Mouse (Mus musculus): ENCODE data around the gene C1ra. TPM values are rescaled to one million over a fixed set of nuclear protein-coding genes. Genes with fewer than 3 reads are reported as not detected.
"Not testable (repeated sequence)": the region's sequence is repeated elsewhere in the genome, so short reads cannot be mapped to it uniquely, and the experiment has no call there.

The C1ra gene
- polyA plus RNA-seq (2014; fragmentation: Nextera tagmentation; extraction: Ambion mirVana), result 0.08 and 0.20 TPM in 2 replicates

GRCm38 (mm10) chr6:124512355-124512836 lies at the start of gene C1ra:
C1ra (plus strand) TSS chr6:124512405.
- no peaks in the 10 kb centered on the region for H3K36me3 ChIP-seq (ENCODE audit: control insufficient read depth, insufficient read depth, low read length)
- H3K4me2 ChIP-seq (replicated peaks; ENCODE audit: low read depth, low read length), result no peak within 1 kb of the TSS
- no peaks in the 10 kb centered on the region for H3K9me3 ChIP-seq (ENCODE audit: control insufficient read depth, low read length)
- H3K9ac ChIP-seq (ENCODE audit: low read depth, low read length), result no peak within 1 kb of the TSS
- H3K4me3 ChIP-seq (ENCODE audit: low read depth, low read length), result no peak within 1 kb of the TSS
- H3K27ac ChIP-seq (ENCODE audit: low read depth, low read length), result no peak within 1 kb of the TSS
- H3K4me1 ChIP-seq (replicated peaks; ENCODE audit: control insufficient read depth, insufficient read depth, low read length), result no peaks in the 10 kb centered on the region
- DNase-seq (ENCODE audit: low spot score), result peak; percentile 67
- no peaks in the 10 kb centered on the region for H3K27me3 ChIP-seq (ENCODE audit: control insufficient read depth, insufficient read depth, low read length)
- no peak for ATAC-seq (ENCODE audit: low FRiP score)
- WGBS, result 9% methylated on average over 6 of the region's 6 CpGs

GRCm38 (mm10) chr6:124463881-124464291 lies 48.3 kb upstream of the C1ra start:
- no peaks in the 10 kb centered on the region for H3K27me3 ChIP-seq (ENCODE audit: control insufficient read depth, insufficient read depth, low read length)
- no peaks in the 10 kb centered on the region; the same call in 1 of the 2 replicates for H3K4me1 ChIP-seq (replicated peaks; ENCODE audit: control insufficient read depth, insufficient read depth, low read length)
- H3K9me3 ChIP-seq (ENCODE audit: control insufficient read depth, low read length), result no peaks in the 10 kb centered on the region
- DNase-seq (ENCODE audit: low spot score) (no peak), ATAC-seq (ENCODE audit: low FRiP score) (peak; percentile 41)
- H3K9ac ChIP-seq (ENCODE audit: low read depth, low read length), result peak overlapping the region; percentile 71
- H3K36me3 ChIP-seq (ENCODE audit: control insufficient read depth, insufficient read depth, low read length), result no peaks in the 10 kb centered on the region
- peak overlapping the region; percentile 73 for H3K4me2 ChIP-seq (replicated peaks; ENCODE audit: low read depth, low read length)
- whole genome bisulfite sequencing, result 27% methylated on average over 8 of the region's 8 CpGs
- peak overlapping the region; percentile 45 for H3K4me3 ChIP-seq (ENCODE audit: low read depth, low read length)
- H3K27ac ChIP-seq (ENCODE audit: low read depth, low read length), result no peak overlapping the region

- H3K27ac ChIP-seq (ENCODE audit: low read depth, low read length), result no peak within 1 kb of the TSS
- H3K27me3 ChIP-seq (ENCODE audit: control insufficient read depth, insufficient read depth, low read length), result no peaks in the 10 kb centered on the region
- peak within 1 kb of the TSS; percentile 73 for H3K4me2 ChIP-seq (replicated peaks; ENCODE audit: low read depth, low read length)
- H3K9ac ChIP-seq (ENCODE audit: low read depth, low read length), result peak within 1 kb of the TSS; percentile 71
- ATAC-seq (ENCODE audit: low FRiP score) (peak; percentile 96), DNase-seq (ENCODE audit: low spot score) (peak; percentile 90)
- WGBS, result 6% methylated on average over 27 of the region's 27 CpGs
- no peaks in the 10 kb centered on the region; the same call in 1 of the 2 replicates for H3K4me1 ChIP-seq (replicated peaks; ENCODE audit: control insufficient read depth, insufficient read depth, low read length)
- peak within 1 kb of the TSS; percentile 45 for H3K4me3 ChIP-seq (ENCODE audit: low read depth, low read length)
- H3K9me3 ChIP-seq (ENCODE audit: control insufficient read depth, low read length), result no peaks in the 10 kb centered on the region
- H3K36me3 ChIP-seq (ENCODE audit: control insufficient read depth, insufficient read depth, low read length), result no peaks in the 10 kb centered on the region
Observed at GRCm38 (mm10) chr6:124464305-124465271, 47.6 kb upstream of the C1ra start, which contains the start of gene Clstn3. Clstn3 (minus strand) TSS chr6:124464794.

- no peak for DNase-seq (ENCODE audit: low spot score)
- Histone ChIP-seq H3K36me3 (ENCODE audit: control insufficient read depth, insufficient read depth, low read length) (no peaks in the 10 kb centered on the region), H3K4me1 (replicated peaks; ENCODE audit: control insufficient read depth, insufficient read depth, low read length) (no peaks in the 10 kb centered on the region; the same call in 1 of the 2 replicates), H3K9ac (ENCODE audit: low read depth, low read length) (peak overlapping the region; percentile 71), H3K4me2 (replicated peaks; ENCODE audit: low read depth, low read length) (peak overlapping the region; percentile 73), H3K27ac (ENCODE audit: low read depth, low read length) (no peak overlapping the region), H3K27me3 (ENCODE audit: control insufficient read depth, insufficient read depth, low read length) (no peaks in the 10 kb centered on the region), H3K4me3 (ENCODE audit: low read depth, low read length) (peak overlapping the region; percentile 45), H3K9me3 (ENCODE audit: control insufficient read depth, low read length) (no peaks in the 10 kb centered on the region)
- WGBS, result 40% methylated on average over 6 of the region's 6 CpGs
- ATAC-seq (ENCODE audit: low FRiP score), result no peak
Observed at GRCm38 (mm10) chr6:124465299-124465698, 46.9 kb upstream of the C1ra start.

GRCm38 (mm10) chr6:124465729-124466128 lies 46.5 kb upstream of the C1ra start:
- Histone ChIP-seq H3K4me3 (ENCODE audit: low read depth, low read length) (no peak overlapping the region), H3K9me3 (ENCODE audit: control insufficient read depth, low read length) (no peaks in the 10 kb centered on the region), H3K9ac (ENCODE audit: low read depth, low read length) (no peak overlapping the region), H3K4me2 (replicated peaks; ENCODE audit: low read depth, low read length) (no peak overlapping the region; the same call in 1 of the 2 replicates), H3K4me1 (replicated peaks; ENCODE audit: control insufficient read depth, insufficient read depth, low read length) (no peaks in the 10 kb centered on the region; the same call in 1 of the 2 replicates), H3K27me3 (ENCODE audit: control insufficient read depth, insufficient read depth, low read length) (no peaks in the 10 kb centered on the region), H3K27ac (ENCODE audit: low read depth, low read length) (no peak overlapping the region), H3K36me3 (ENCODE audit: control insufficient read depth, insufficient read depth, low read length) (no peaks in the 10 kb centered on the region)
- DNase-seq (ENCODE audit: low spot score) (peak; percentile 11), ATAC-seq (ENCODE audit: low FRiP score) (no peak)
- WGBS, result 78% methylated on average over 6 of the region's 6 CpGs

- DNase-seq (ENCODE audit: low spot score), result no peak
- H3K9me3 ChIP-seq (ENCODE audit: control insufficient read depth, low read length), result no peaks in the 10 kb centered on the region
- H3K27me3 ChIP-seq (ENCODE audit: control insufficient read depth, insufficient read depth, low read length), result no peaks in the 10 kb centered on the region
- H3K27ac ChIP-seq (ENCODE audit: low read depth, low read length), result no peak overlapping the region
- no peak overlapping the region for H3K4me3 ChIP-seq (ENCODE audit: low read depth, low read length)
- no peaks in the 10 kb centered on the region for H3K36me3 ChIP-seq (ENCODE audit: control insufficient read depth, insufficient read depth, low read length)
- WGBS, result 87% methylated on average over 3 of the region's 3 CpGs
- ATAC-seq (ENCODE audit: low FRiP score), result no peak
- no peak overlapping the region for H3K9ac ChIP-seq (ENCODE audit: low read depth, low read length)
- H3K4me2 ChIP-seq (replicated peaks; ENCODE audit: low read depth, low read length), result no peak overlapping the region
- H3K4me1 ChIP-seq (replicated peaks; ENCODE audit: control insufficient read depth, insufficient read depth, low read length), result no peaks in the 10 kb centered on the region
Observed at GRCm38 (mm10) chr6:124471121-124471520, 41.1 kb upstream of the C1ra start.

- H3K4me3 ChIP-seq (ENCODE audit: low read depth, low read length); H3K9ac ChIP-seq (ENCODE audit: low read depth, low read length); H3K4me2 ChIP-seq (replicated peaks; ENCODE audit: low read depth, low read length); H3K27ac ChIP-seq (ENCODE audit: low read depth, low read length); H3K36me3 ChIP-seq (ENCODE audit: control insufficient read depth, insufficient read depth, low read length); H3K9me3 ChIP-seq (ENCODE audit: control insufficient read depth, low read length); DNase-seq (ENCODE audit: low spot score); ATAC-seq (ENCODE audit: low FRiP score); H3K4me1 ChIP-seq (replicated peaks; ENCODE audit: control insufficient read depth, insufficient read depth, low read length); H3K27me3 ChIP-seq (ENCODE audit: control insufficient read depth, insufficient read depth, low read length): not testable (repeated sequence)
- 88% methylated on average over 6 of the region's 6 CpGs for WGBS
Observed at GRCm38 (mm10) chr6:124471783-124472638, 40.2 kb upstream of the C1ra start.

GRCm38 (mm10) chr6:124472801-124473200 lies 39.4 kb upstream of the C1ra start:
- no peak for DNase-seq (ENCODE audit: low spot score)
- no peaks in the 10 kb centered on the region for H3K4me1 ChIP-seq (replicated peaks; ENCODE audit: control insufficient read depth, insufficient read depth, low read length)
- no peak overlapping the region for H3K27ac ChIP-seq (ENCODE audit: low read depth, low read length)
- no peaks in the 10 kb centered on the region for H3K27me3 ChIP-seq (ENCODE audit: control insufficient read depth, insufficient read depth, low read length)
- no peaks in the 10 kb centered on the region for H3K9me3 ChIP-seq (ENCODE audit: control insufficient read depth, low read length)
- H3K4me3 ChIP-seq (ENCODE audit: low read depth, low read length), result no peak overlapping the region
- no peak for ATAC-seq (ENCODE audit: low FRiP score)
- no peaks in the 10 kb centered on the region for H3K36me3 ChIP-seq (ENCODE audit: control insufficient read depth, insufficient read depth, low read length)
- WGBS, result 32% methylated on average over 6 of the region's 6 CpGs
- no peak overlapping the region for H3K9ac ChIP-seq (ENCODE audit: low read depth, low read length)
- no peak overlapping the region for H3K4me2 ChIP-seq (replicated peaks; ENCODE audit: low read depth, low read length)

Measured in hindbrain, embryonic 11.5 days (tissue).